8 mouse cellular contexts compared by ENCODE assay signal in genomic region chr6:30174461-30175224, GRCm38 (mm10).
DNase-seq lines count a peak whose midpoint lies in the region; ATAC-seq lines count a peak whose summit lies in the region.

No protein-coding gene starts in this region.

- peak overlapping the region; percentile 5; the same call in 1 of the 2 replicates for H3K27ac ChIP-seq in kidney, embryonic 15.5 days
- no peak overlapping the region for H3K27ac ChIP-seq in hindbrain, embryonic 13.5 days
- H3K27ac ChIP-seq in midbrain, embryonic 14.5 days (replicated peaks; ENCODE audit: low read depth, low read length), result no peak overlapping the region

- peak overlapping the region; percentile 69 for H3K4me2 ChIP-seq in kidney, embryonic 15.5 days
- peak overlapping the region; percentile 30 for H3K4me2 ChIP-seq in hindbrain, embryonic 13.5 days
- H3K4me2 ChIP-seq in midbrain, embryonic 14.5 days (ENCODE audit: low read length), result peak overlapping the region; percentile 39; the same call in 1 of the 2 replicates

- peaks cover 81% of the 10 kb centered on the region for H3K4me1 ChIP-seq in kidney, embryonic 15.5 days
- peaks cover 39% of the 10 kb centered on the region for H3K4me1 ChIP-seq in hindbrain, embryonic 13.5 days (replicated peaks)
- 0 out of 2 replicates have a peak, but pooled peaks cover 22% of the 10 kb centered on the region for H3K4me1 ChIP-seq in midbrain, embryonic 14.5 days (ENCODE audit: control insufficient read depth, insufficient read depth, low read length)

- no peak for DNase-seq in kidney, postnatal 14 days
- DNase-seq in ZHBTc4 (ENCODE audit: low read depth, low spot score), result peak; percentile 88
- DNase-seq in midbrain, embryonic 14.5 days, result peak; percentile 60
- no peak for DNase-seq in B cell, adult 2 months
- no peak for DNase-seq in gastrocnemius, postnatal 25 days

- 0 out of 2 replicates have a peak, but pooled peaks cover 3% of the 10 kb centered on the region for H3K9me3 ChIP-seq in kidney, embryonic 15.5 days (replicated peaks)
- H3K9me3 ChIP-seq in hindbrain, embryonic 13.5 days, result no peaks in the 10 kb centered on the region
- no peaks in the 10 kb centered on the region for H3K9me3 ChIP-seq in midbrain, embryonic 14.5 days (ENCODE audit: control insufficient read depth, low read length)

- peak overlapping the region; percentile 52 for H3K4me3 ChIP-seq in kidney, embryonic 15.5 days (replicated peaks)
- H3K4me3 ChIP-seq in hindbrain, embryonic 13.5 days, result peak overlapping the region; percentile 31
- peak overlapping the region; percentile 19 for H3K4me3 ChIP-seq in midbrain, embryonic 14.5 days (replicated peaks; ENCODE audit: low read depth, low read length)

- ATAC-seq in kidney, embryonic 15.5 days (replicated peaks; ENCODE audit: low FRiP score), result no peak; the same call in 1 of the 2 replicates
- no peak for ATAC-seq in hindbrain, embryonic 13.5 days (ENCODE audit: low FRiP score)
- ATAC-seq in midbrain, embryonic 14.5 days (ENCODE audit: low FRiP score, low TSS enrichment), result no peak
- no peak for ATAC-seq in monocyte, adult 5-6 weeks (replicated peaks; ENCODE audit: insufficient number of reproducible peaks, low FRiP score, low TSS enrichment, poor library complexity, severe bottlenecking)

- peak overlapping the region; percentile 39; the same call in 1 of the 2 replicates for H3K9ac ChIP-seq in kidney, embryonic 15.5 days
- peak overlapping the region; percentile 13; the same call in 1 of the 2 replicates for H3K9ac ChIP-seq in hindbrain, embryonic 13.5 days
- H3K9ac ChIP-seq in midbrain, embryonic 14.5 days (replicated peaks; ENCODE audit: low read length), result no peak overlapping the region

- no peaks in the 10 kb centered on the region for H3K36me3 ChIP-seq in kidney, embryonic 15.5 days
- H3K36me3 ChIP-seq in hindbrain, embryonic 13.5 days, result no peaks in the 10 kb centered on the region
- no peaks in the 10 kb centered on the region for H3K36me3 ChIP-seq in midbrain, embryonic 14.5 days (ENCODE audit: control insufficient read depth, insufficient read depth, low read length)

- WGBS in kidney, embryonic 15.5 days, result under 1% methylated on average over 33 of the region's 33 CpGs
- 1% methylated on average over 33 of the region's 33 CpGs for WGBS in hindbrain, embryonic 13.5 days
- WGBS in midbrain, embryonic 14.5 days, result 0% methylated on average over 33 of the region's 33 CpGs

- H3K27me3 ChIP-seq in kidney, embryonic 15.5 days, result peaks cover 98% of the 10 kb centered on the region
- H3K27me3 ChIP-seq in hindbrain, embryonic 13.5 days, result peaks cover 96% of the 10 kb centered on the region
- peaks cover 96% of the 10 kb centered on the region for H3K27me3 ChIP-seq in midbrain, embryonic 14.5 days (ENCODE audit: control insufficient read depth, insufficient read depth, low read length)

Comparison
In these comparisons a context has a peak if more than half of its experiments do, and no peak if none do; other contexts are left out.
1. DNase-seq: peak in ZHBTc4 (single experiment) and midbrain, embryonic 14.5 days (single experiment); none in kidney, postnatal 14 days (single experiment), B cell, adult 2 months (0 of 2) and gastrocnemius, postnatal 25 days (single experiment).
2. Peak in every context shown above with its lines, with median percentiles within 50 percentile points of each other: H3K4me2 ChIP-seq and H3K4me3 ChIP-seq.